21 mouse cellular contexts compared by ENCODE assay signal in the genomic region with DNA sequence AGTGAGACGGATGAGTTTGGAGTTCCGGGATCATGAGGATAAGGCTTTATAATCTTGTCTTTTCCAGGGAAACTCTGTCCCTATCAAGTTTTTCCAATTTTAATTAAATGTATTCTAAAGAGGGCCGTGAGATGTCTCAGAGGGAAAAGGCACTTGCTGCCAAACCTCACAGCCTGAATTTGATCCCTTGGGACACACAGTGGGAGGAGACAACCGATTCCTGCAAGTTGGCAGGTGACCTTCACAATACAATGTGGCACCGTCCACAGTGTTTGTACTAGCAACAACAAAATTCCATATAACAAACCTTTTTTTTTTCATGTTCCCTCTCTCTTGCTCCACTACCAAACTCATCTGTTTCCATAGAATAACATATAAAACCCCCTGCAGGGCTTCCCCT. TPM values are rescaled to one million over a fixed set of nuclear protein-coding genes. Genes with fewer than 3 reads are reported as not detected.
DNase-seq lines count a peak whose midpoint lies in the region; ATAC-seq lines count a peak whose summit lies in the region.
"Had no signal": no experiment of that assay in that cellular context is flagged by ENCODE, and none has a peak within 500 bp of the region (broad histone marks: within the 10 kb centered on the region; RNA-seq: fewer than 3 reads in every experiment).

No protein-coding gene starts in this region.

- peak overlapping the region; percentile 12; the same call in 1 of the 2 replicates for H3K27ac ChIP-seq in lung, embryonic 15.5 days
- peak overlapping the region; percentile 16 for H3K27ac ChIP-seq in intestine, embryonic 16.5 days (ENCODE audit: low read length)
- H3K27ac ChIP-seq: hindbrain, embryonic 12.5 days; neural tube, embryonic 13.5 days had no signal

- no peaks in the 10 kb centered on the region for H3K9me3 ChIP-seq in lung, embryonic 15.5 days
- no peaks in the 10 kb centered on the region for H3K9me3 ChIP-seq in intestine, embryonic 16.5 days (ENCODE audit: control insufficient read depth, low read length)
- H3K9me3 ChIP-seq: hindbrain, embryonic 12.5 days; megakaryocyte, embryonic 14.5 days; neural tube, embryonic 13.5 days had no signal

- 28% methylated on average over 5 of the region's 5 CpGs for WGBS in lung, embryonic 15.5 days
- WGBS in intestine, embryonic 16.5 days: 21% methylated on average over 5 of the region's 5 CpGs

- no peaks in the 10 kb centered on the region for H3K27me3 ChIP-seq in lung, embryonic 15.5 days
- no peaks in the 10 kb centered on the region for H3K27me3 ChIP-seq in intestine, embryonic 16.5 days (replicated peaks; ENCODE audit: control insufficient read depth, insufficient read depth, low read length)
- H3K27me3 ChIP-seq: hindbrain, embryonic 12.5 days; neural tube, embryonic 13.5 days had no signal

- no peaks in the 10 kb centered on the region for H3K36me3 ChIP-seq in lung, embryonic 15.5 days
- H3K36me3 ChIP-seq in intestine, embryonic 16.5 days (ENCODE audit: control insufficient read depth, insufficient read depth, low read length): no peaks in the 10 kb centered on the region
- H3K36me3 ChIP-seq: hindbrain, embryonic 12.5 days; neural tube, embryonic 13.5 days had no signal

- H3K4me3 ChIP-seq in lung, embryonic 15.5 days: no peak overlapping the region
- H3K4me3 ChIP-seq in intestine, embryonic 16.5 days (ENCODE audit: low read length): no peak overlapping the region
- H3K4me3 ChIP-seq: erythroblast, embryonic 14.5 days; hindbrain, embryonic 12.5 days; megakaryocyte, embryonic 14.5 days; neural tube, embryonic 13.5 days had no signal

- ATAC-seq in lung, embryonic 15.5 days (ENCODE audit: borderline replicate concordance, extremely low read depth, low FRiP score, low TSS enrichment): no peak
- ATAC-seq in intestine, embryonic 16.5 days: no peak
- ATAC-seq: forebrain, embryonic 16.5 days had no signal

- peak; percentile 83 for DNase-seq in heart, adult 11 months
- no peak for DNase-seq in heart, adult 9 months (ENCODE audit: low spot score in 2 of 2)
- no peak for DNase-seq in lung, postnatal 14 days
- DNase-seq in right cerebral cortex, postnatal 10 days (ENCODE audit: low spot score in 2 of 2): no peak
- DNase-seq in frontal cortex, adult 2 months (ENCODE audit: extremely low spot score in 1 of 2, low spot score in 1 of 2): no peak
- DNase-seq: adrenal gland, postnatal 25 days; B cell, adult 2 months; cerebellum, adult 9-11 months; gastrocnemius, postnatal 10 days; kidney, adult 18-20 months; kidney, postnatal 14 days; lung, adult 18-20 months; right cerebral cortex, postnatal 4 days; thymus, postnatal 25 days had no signal

- peaks cover 21% of the 10 kb centered on the region for H3K4me1 ChIP-seq in lung, embryonic 15.5 days
- peaks cover 18% of the 10 kb centered on the region for H3K4me1 ChIP-seq in intestine, embryonic 16.5 days (ENCODE audit: control insufficient read depth, insufficient read depth, low read length)

- no peak overlapping the region for H3K4me2 ChIP-seq in lung, embryonic 15.5 days
- no peak overlapping the region for H3K4me2 ChIP-seq in intestine, embryonic 16.5 days (ENCODE audit: low read depth, low read length)
- H3K4me2 ChIP-seq: hindbrain, embryonic 12.5 days; neural tube, embryonic 13.5 days had no signal

- no peak overlapping the region for H3K9ac ChIP-seq in lung, embryonic 15.5 days
- H3K9ac ChIP-seq in intestine, embryonic 16.5 days (ENCODE audit: low read depth, low read length): no peak overlapping the region
- H3K9ac ChIP-seq: hindbrain, embryonic 12.5 days; neural tube, embryonic 13.5 days had no signal

RNA-seq across cellular contexts. Expression of a gene that starts 19.6 kb away (rescaled TPM):
- polyA plus RNA-seq in lung, embryonic 15.5 days (2015; fragmentation: Nextera tagmentation; extraction: Ambion mirVana): 333 and 355 TPM in 2 replicates
- polyA plus RNA-seq in intestine, embryonic 16.5 days (2015; fragmentation: Nextera tagmentation; extraction: Ambion mirVana): 268 and 293 TPM in 2 replicates
- polyA plus RNA-seq in frontal cortex, adult 2 months (2012; rRNA removed): 221 and 223 TPM in 2 replicates

RNA-seq across cellular contexts. Expression of a gene that starts 44.8 kb away (rescaled TPM):
- 36.5 and 40.0 TPM in 2 replicates for polyA plus RNA-seq in lung, embryonic 15.5 days (2015; fragmentation: Nextera tagmentation; extraction: Ambion mirVana)
- polyA plus RNA-seq in intestine, embryonic 16.5 days (2015; fragmentation: Nextera tagmentation; extraction: Ambion mirVana): 20.3 and 23.7 TPM in 2 replicates
- polyA plus RNA-seq in frontal cortex, adult 2 months (2012; rRNA removed): 20.3 and 24.4 TPM in 2 replicates
